Mouse (Mus musculus) lung, embryonic 14.5 days (tissue): Measurements from ENCODE around the gene Dock1. TPM values are rescaled to one million over a fixed set of nuclear protein-coding genes. Genes with fewer than 3 reads are reported as not detected.

ENCODE experiments used
- ATAC-seq: fragments of 200-750 bp; cut with Nextera tagmentation; 2 replicates; pipeline ENCODE4 v1.8.0; 2017; ENCODE audit warnings: mild to moderate bottlenecking, moderate TSS enrichment, moderate library complexity; ENCODE audit not compliant: insufficient read depth
- DNase-seq: peaks from one replicate; pipeline ENCODE4 v3.0.0-alpha.2; 2015
- H3K27ac ChIP-seq: fragments of 300-500 bp; sonication (generic); 2 replicates; pipeline ENCODE4 v1.5.1; 2014; ENCODE audit warnings: low read depth, mild to moderate bottlenecking, moderate library complexity
- H3K27me3 ChIP-seq: fragments of 300-500 bp; sonication (generic); 2 replicates; pipeline ENCODE4 v1.6.1; 2014; ENCODE audit warnings: low read length, control low read depth; ENCODE audit not compliant: insufficient read depth
- H3K36me3 ChIP-seq: fragments of 300-500 bp; sonication (generic); 2 replicates; pipeline ENCODE4 v1.6.1; 2014; ENCODE audit warnings: control low read depth; ENCODE audit not compliant: insufficient read depth
- H3K4me1 ChIP-seq: fragments of 300-500 bp; sonication (generic); 2 replicates; pipeline ENCODE4 v1.6.1; 2014; ENCODE audit warnings: antibody characterized with exemption, control low read depth; ENCODE audit not compliant: insufficient read depth
- H3K4me2 ChIP-seq: fragments of 300-500 bp; sonication (generic); 2 replicates; pipeline ENCODE4 v1.6.1; 2014; ENCODE audit warnings: mild to moderate bottlenecking
- H3K4me3 ChIP-seq: fragments of 300-500 bp; sonication (generic); 2 replicates; pipeline ENCODE4 v1.5.1; 2014; ENCODE audit warnings: low read depth, low read length
- H3K9ac ChIP-seq: fragments of 300-500 bp; sonication (generic); 2 replicates; pipeline ENCODE4 v1.6.1; 2014
- H3K9me3 ChIP-seq: fragments of 300-500 bp; sonication (generic); 2 replicates; pipeline ENCODE4 v1.6.1; 2016; ENCODE audit warnings: low read depth, low read length, control low read depth
- CTCF ChIP-seq: IDR thresholded peaks from 2 replicates; pipeline ENCODE4 v1.5.1; 2016; ENCODE audit warnings: antibody characterized with exemption, low read depth
- WGBS: fragments of 180-500 bp; shearing (Covaris S2); extraction: QIAGEN DNeasy Blood & Tissue Kit; methylation state at CpG from one replicate; pipeline ENCODE4 v1.1.7; 2014; 5-methylcytosine and 5-hydroxymethylcytosine counted together
- polyA plus RNA-seq: library from polyadenylated mRNA; unstranded; fragments of >200 nt; fragmentation: Nextera tagmentation; extraction: Ambion mirVana; gene quantifications from 2 replicates; pipeline ENCODE4 v1.2.1, GENCODE M21; 2014

Dock1 gene
- polyA plus RNA-seq, 1 experiment from 2014 or later: 57.3 TPM

DNA sequence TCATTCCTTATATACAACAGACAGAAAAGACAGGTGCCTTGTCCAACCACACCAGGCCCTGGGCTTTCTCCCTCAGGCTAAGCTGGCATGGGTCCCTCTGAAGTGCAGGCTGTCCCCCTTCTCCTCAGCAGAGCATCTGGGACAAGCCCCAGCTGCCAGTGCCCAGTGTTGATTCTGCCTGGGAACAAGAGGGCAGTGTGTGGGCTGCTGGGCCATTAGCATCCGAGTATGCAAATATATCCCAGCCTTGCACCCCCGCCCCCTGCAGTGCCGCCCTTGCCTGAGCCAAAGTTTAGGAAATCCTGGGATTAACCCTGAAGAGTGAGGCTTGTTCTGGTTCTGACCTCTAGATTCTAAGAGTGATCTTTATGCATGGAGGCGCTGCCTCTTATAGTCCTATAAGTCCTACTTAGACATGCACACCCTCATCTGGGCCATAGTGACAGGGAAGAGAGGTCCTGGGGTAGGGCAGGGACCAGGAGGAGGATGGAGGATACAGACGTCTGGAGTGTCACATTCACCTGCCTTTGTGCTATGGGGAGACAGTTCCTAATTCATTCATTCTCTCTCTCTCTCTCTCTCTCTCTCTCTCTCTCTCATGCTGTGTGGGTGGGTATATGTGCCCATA is 38.9 kb downstream of the Dock1 start:
- 40% methylated on average over 5 of the region's 5 CpGs for WGBS
- TF ChIP-seq CTCF: no peak
- no peak overlapping the region for H3K4me2 ChIP-seq
- ATAC-seq (no peak), DNase-seq (no peak)
- H3K4me3 ChIP-seq: no peak overlapping the region
- H3K36me3 ChIP-seq: no peaks in the 10 kb centered on the region
- no peaks in the 10 kb centered on the region for H3K27me3 ChIP-seq
- no peak overlapping the region for H3K27ac ChIP-seq
- H3K4me1 ChIP-seq: no peaks in the 10 kb centered on the region
- H3K9me3 ChIP-seq: no peaks in the 10 kb centered on the region
- no peak overlapping the region for H3K9ac ChIP-seq

DNA sequence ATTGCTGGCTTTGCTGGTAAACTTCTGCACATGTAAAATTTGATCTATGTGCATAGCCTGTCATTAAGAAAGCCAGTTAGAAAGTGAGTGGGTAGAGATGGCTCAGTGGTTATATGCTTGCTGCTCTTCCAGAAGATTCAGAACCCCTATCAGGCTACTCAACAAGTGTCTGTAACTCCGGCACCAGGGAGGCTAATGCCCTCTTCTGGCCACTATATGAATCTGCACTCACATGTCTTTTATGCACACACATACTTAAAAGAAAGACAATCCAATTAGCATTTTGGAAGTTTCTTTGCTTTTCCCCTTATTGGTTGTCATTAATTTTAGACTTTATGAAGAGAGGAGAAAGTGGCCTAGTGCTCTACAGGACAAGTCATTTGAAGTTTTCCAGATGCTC is 41.1 kb downstream of the Dock1 start:
- Histone ChIP-seq H3K9me3 (no peaks in the 10 kb centered on the region), H3K36me3 (no peaks in the 10 kb centered on the region), H3K27ac (no peak overlapping the region), H3K4me1 (no peaks in the 10 kb centered on the region), H3K27me3 (no peaks in the 10 kb centered on the region), H3K4me3 (no peak overlapping the region), H3K4me2 (no peak overlapping the region), H3K9ac (no peak overlapping the region)
- peak; percentile 38 for TF ChIP-seq CTCF
- DNase-seq (no peak), ATAC-seq (no peak)
- 87% methylated on average over 1 of the region's 1 CpGs for WGBS

GRCm38 (mm10) chr7:134719406-134719805 is 49.0 kb downstream of the Dock1 start:
- no peak for TF ChIP-seq CTCF

DNA sequence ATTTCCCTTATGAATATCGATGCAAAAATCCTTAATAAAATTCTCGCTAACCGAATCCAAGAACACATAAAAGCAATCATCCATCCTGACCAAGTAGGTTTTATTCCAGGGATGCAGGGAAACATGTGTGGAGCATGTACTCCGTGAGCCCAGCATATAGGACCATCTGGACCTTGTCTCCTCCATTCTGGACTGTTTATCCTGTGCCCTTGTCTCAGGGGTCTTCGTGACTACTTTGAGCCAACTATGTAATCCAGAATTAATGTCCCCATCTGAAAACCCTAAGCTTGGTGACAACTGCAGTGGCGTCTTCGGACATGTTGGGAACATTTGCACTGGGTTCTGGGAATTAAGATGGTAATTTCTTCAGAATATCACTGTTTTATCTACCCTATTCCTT is 51.9 kb downstream of the Dock1 start:
- no peak for TF ChIP-seq CTCF
- 83% methylated on average over 7 of the region's 7 CpGs for WGBS
- H3K4me3 ChIP-seq: no peak overlapping the region
- ATAC-seq: no peak
- no peak for DNase-seq
- no peaks in the 10 kb centered on the region for H3K27me3 ChIP-seq
- H3K36me3 ChIP-seq: peaks cover 12% of the 10 kb centered on the region; the same call in 1 of the 2 replicates
- H3K9me3 ChIP-seq: no peaks in the 10 kb centered on the region
- no peak overlapping the region for H3K27ac ChIP-seq
- no peak overlapping the region for H3K9ac ChIP-seq
- H3K4me2 ChIP-seq: no peak overlapping the region
- peaks cover 23% of the 10 kb centered on the region for H3K4me1 ChIP-seq

More at GRCm38 (mm10) chr7:134719406-134719805, 49.0 kb downstream of the Dock1 start:
- WGBS: 72% methylated on average over 3 of the region's 3 CpGs
- Histone ChIP-seq H3K9ac (no peak overlapping the region), H3K4me1 (peaks cover 12% of the 10 kb centered on the region), H3K36me3 (no peaks in the 10 kb centered on the region), H3K27ac (no peak overlapping the region), H3K4me3 (no peak overlapping the region), H3K4me2 (no peak overlapping the region), H3K27me3 (no peaks in the 10 kb centered on the region), H3K9me3 (no peaks in the 10 kb centered on the region)
- DNase-seq (no peak), ATAC-seq (no peak)

- no peak overlapping the region for H3K9ac ChIP-seq
- H3K27ac ChIP-seq: no peak overlapping the region
- H3K4me2 ChIP-seq: no peak overlapping the region
- no peak overlapping the region for H3K4me3 ChIP-seq
- no peak for TF ChIP-seq CTCF
- H3K27me3 ChIP-seq: no peaks in the 10 kb centered on the region
- WGBS: 79% methylated on average over 9 of the region's 9 CpGs
- H3K36me3 ChIP-seq: peaks cover 12% of the 10 kb centered on the region; the same call in 1 of the 2 replicates
- no peaks in the 10 kb centered on the region for H3K9me3 ChIP-seq
- H3K4me1 ChIP-seq: peaks cover 23% of the 10 kb centered on the region
- DNase-seq (no peak), ATAC-seq (no peak)
Observed at GRCm38 (mm10) chr7:134722955-134723354, 52.5 kb downstream of the Dock1 start.

DNA sequence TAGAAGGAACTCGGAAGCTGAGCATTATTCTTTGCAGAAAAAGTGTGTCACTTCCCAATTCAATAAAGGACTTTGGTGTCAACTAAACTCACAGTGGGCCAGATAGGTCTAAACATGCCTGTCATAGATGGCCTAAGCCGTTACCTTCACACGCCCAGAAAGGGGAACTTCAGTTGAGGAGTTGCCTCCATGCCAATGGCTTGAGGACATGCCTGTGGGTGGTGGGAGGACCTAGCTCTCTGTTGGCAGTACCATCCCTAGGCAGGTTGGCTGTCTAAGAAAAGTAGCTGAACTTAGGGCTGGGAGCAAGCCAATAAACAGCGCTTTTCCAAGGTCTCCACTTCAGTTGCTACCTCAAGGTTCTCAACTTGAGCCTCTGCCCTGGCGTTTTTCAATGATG is 53.1 kb downstream of the Dock1 start:
- ATAC-seq (no peak), DNase-seq (no peak)
- 73% methylated on average over 5 of the region's 5 CpGs for WGBS
- H3K4me3 ChIP-seq: no peak overlapping the region
- peaks cover 23% of the 10 kb centered on the region for H3K4me1 ChIP-seq
- H3K9ac ChIP-seq: no peak overlapping the region
- peaks cover 12% of the 10 kb centered on the region; the same call in 1 of the 2 replicates for H3K36me3 ChIP-seq
- H3K9me3 ChIP-seq: no peaks in the 10 kb centered on the region
- H3K4me2 ChIP-seq: no peak overlapping the region
- TF ChIP-seq CTCF: no peak
- no peaks in the 10 kb centered on the region for H3K27me3 ChIP-seq
- no peak overlapping the region for H3K27ac ChIP-seq

DNA sequence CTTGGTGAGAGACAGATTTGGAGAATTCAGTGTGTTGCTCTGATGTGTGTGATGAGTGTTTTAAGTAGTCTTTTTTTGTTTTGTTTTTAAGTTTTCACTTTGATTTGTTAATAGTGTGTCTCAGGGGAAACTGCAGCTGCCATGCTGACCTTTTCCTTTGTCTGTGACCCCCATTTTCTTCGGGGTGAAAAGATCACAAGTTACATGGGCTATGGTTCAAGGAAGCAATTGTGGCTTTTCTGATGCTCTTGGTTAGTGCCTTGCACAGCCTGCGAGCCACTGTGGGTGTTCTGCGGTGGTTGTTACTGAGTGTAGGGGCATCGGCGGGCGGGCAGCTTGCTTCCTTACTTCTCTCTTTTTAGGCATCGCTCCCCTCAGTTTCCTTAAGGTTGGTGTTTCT is 54.4 kb downstream of the Dock1 start:
- TF ChIP-seq CTCF: no peak
- Histone ChIP-seq H3K36me3 (peaks cover 14% of the 10 kb centered on the region; the same call in 1 of the 2 replicates), H3K9ac (no peak overlapping the region; the same call in 1 of the 2 replicates), H3K4me1 (peaks cover 23% of the 10 kb centered on the region), H3K9me3 (no peaks in the 10 kb centered on the region), H3K27ac (peak overlapping the region; percentile 77), H3K27me3 (no peaks in the 10 kb centered on the region), H3K4me2 (peak overlapping the region; percentile 35), H3K4me3 (no peak overlapping the region)
- WGBS: 27% methylated on average over 7 of the region's 7 CpGs
- ATAC-seq: no peak
- peak; percentile 66 for DNase-seq
